Mouse (Mus musculus) embryonic fibroblast, embryonic 13.5 days (primary cell): ENCODE measurements at regions not wholly inside any gene's neighbourhood (a gene's known extent, or its start where the extent isn't known, plus 50 kb on each side); places are given as distances from the start of the nearest gene placed in this dataset.
"Not testable (repeated sequence)": the region's sequence is repeated elsewhere in the genome, so short reads cannot be mapped to it uniquely, and the experiment has no call there.

Source experiments
- H3K27ac ChIP-seq: 2 replicates; pipeline ENCODE4 v1.5.1; 2012; ENCODE audit warnings: low read length, control low read depth, inconsistent platforms; ENCODE audit not compliant: insufficient read depth
- H3K4me1 ChIP-seq: 2 replicates; pipeline ENCODE4 v1.6.1; 2011; ENCODE audit warnings: low read length; ENCODE audit not compliant: control insufficient read depth, insufficient read depth
- H3K4me3 ChIP-seq: 2 replicates; pipeline ENCODE4 v1.5.1; 2011; ENCODE audit warnings: mild to moderate bottlenecking, control low read depth, low read length; ENCODE audit not compliant: insufficient read depth
- CTCF ChIP-seq: IDR thresholded peaks from 2 replicates; pipeline ENCODE4 v1.5.1; 2011; ENCODE audit warnings: mild to moderate bottlenecking, control low read depth, low read length, moderate library complexity, borderline replicate concordance; ENCODE audit not compliant: insufficient read depth
- POLR2A ChIP-seq: IDR thresholded peaks from 2 replicates; pipeline ENCODE4 v1.6.1; 2011; ENCODE audit warnings: low read depth, mild to moderate bottlenecking, control low read depth, low read length, moderate library complexity

- TF ChIP-seq CTCF = no peak
- no peak for TF ChIP-seq POLR2A
- H3K4me3 ChIP-seq = no peak overlapping the region
- no peak overlapping the region for H3K27ac ChIP-seq
- H3K4me1 ChIP-seq = no peaks in the 10 kb centered on the region
Observed at GRCm38 (mm10) chr6:24325215-24325614, 157.3 kb upstream of the Slc13a1 start.

DNA sequence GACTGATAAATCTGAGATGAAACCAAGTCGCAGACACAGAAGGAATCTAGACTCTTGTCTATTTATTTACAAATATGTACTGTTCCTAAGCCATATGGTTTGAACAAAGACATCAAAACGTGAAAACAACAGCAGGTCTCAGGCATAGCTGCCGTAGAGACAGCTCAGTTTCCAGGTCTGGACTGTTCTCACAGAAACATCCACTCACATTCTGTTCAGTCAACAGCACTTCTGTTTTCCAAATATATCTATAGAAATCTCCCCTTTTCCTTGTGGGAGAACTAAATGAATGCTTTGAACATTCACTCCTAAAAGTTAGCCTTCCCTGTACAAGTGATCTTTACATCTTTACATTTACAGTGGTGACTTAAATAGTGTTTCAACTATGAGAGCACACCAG, 156.8 kb upstream of the Slc13a1 start:
- Histone ChIP-seq H3K4me1 (no peaks in the 10 kb centered on the region), H3K4me3 (no peak overlapping the region), H3K27ac (no peak overlapping the region)
- TF ChIP-seq CTCF = no peak
- no peak for TF ChIP-seq POLR2A

DNA sequence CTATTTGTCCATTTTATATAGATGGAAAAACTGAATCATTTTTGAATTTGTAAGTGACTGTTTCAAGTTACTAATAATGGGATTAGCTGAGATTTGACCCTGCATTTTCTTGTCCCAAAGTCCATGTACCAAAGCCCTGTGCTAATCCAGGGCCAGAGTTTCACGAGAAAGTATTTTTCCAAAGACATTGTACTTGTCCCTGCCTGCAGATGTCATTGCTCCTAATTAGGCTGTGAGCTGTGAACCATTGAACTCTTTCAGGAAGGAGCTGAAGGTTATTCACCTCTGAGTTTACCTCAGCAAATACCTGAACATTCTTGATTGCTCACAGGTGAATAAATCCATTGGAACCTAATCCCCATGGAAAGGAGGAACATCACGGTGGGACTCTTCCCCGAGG, 154.5 kb upstream of the Slc13a1 start:
- no peak overlapping the region for H3K4me3 ChIP-seq
- TF ChIP-seq CTCF = no peak
- TF ChIP-seq POLR2A = no peak

GRCm38 (mm10) chr6:24318862-24319261, 151.0 kb upstream of the Slc13a1 start:
- TF ChIP-seq POLR2A = no peak
- TF ChIP-seq CTCF = no peak
- no peak overlapping the region for H3K4me3 ChIP-seq
- no peak overlapping the region for H3K27ac ChIP-seq
- H3K4me1 ChIP-seq = no peaks in the 10 kb centered on the region

More for the DNA sequence above, 154.5 kb upstream of the Slc13a1 start:
- Histone ChIP-seq H3K27ac (no peak overlapping the region), H3K4me1 (no peaks in the 10 kb centered on the region)

- TF ChIP-seq POLR2A (no peak), CTCF (no peak)
- no peak overlapping the region for H3K4me3 ChIP-seq
- H3K27ac ChIP-seq = no peak overlapping the region
- no peaks in the 10 kb centered on the region for H3K4me1 ChIP-seq
Observed at GRCm38 (mm10) chr6:24310675-24311074, 142.8 kb upstream of the Slc13a1 start.

- no peak overlapping the region for H3K27ac ChIP-seq
- H3K4me3 ChIP-seq = no peak overlapping the region
- no peak for TF ChIP-seq CTCF
- TF ChIP-seq POLR2A = no peak
- no peaks in the 10 kb centered on the region for H3K4me1 ChIP-seq
Observed at GRCm38 (mm10) chr6:24309810-24310209, 141.9 kb upstream of the Slc13a1 start.

DNA sequence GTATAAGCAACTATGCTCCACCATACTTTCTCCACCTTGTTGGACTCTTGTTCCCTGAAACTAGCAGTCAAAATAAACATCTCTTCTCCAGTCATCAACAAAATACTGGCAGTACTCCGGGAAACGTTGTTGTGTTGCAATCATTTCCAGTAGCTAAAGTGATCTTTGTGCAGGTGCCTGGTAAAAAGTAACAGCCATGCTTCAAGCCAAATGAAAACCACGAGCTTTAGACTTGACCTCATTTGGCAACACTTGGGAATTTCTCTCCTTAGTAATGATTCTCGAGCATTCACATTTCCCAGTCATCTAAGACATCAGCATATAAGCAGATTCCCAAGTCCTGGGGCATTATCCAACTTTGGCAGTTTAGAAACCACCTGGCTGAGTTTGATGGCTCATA, 133.8 kb upstream of the Slc13a1 start:
- H3K4me3 ChIP-seq = no peak overlapping the region
- H3K27ac ChIP-seq = no peak overlapping the region
- TF ChIP-seq POLR2A (no peak), CTCF (no peak)
- no peaks in the 10 kb centered on the region for H3K4me1 ChIP-seq

- H3K27ac ChIP-seq = no peak overlapping the region
- H3K4me3 ChIP-seq = no peak overlapping the region
- no peak for TF ChIP-seq POLR2A
- no peak for TF ChIP-seq CTCF
- H3K4me1 ChIP-seq = no peaks in the 10 kb centered on the region
Observed at GRCm38 (mm10) chr6:24301146-24301545, 133.3 kb upstream of the Slc13a1 start.

DNA sequence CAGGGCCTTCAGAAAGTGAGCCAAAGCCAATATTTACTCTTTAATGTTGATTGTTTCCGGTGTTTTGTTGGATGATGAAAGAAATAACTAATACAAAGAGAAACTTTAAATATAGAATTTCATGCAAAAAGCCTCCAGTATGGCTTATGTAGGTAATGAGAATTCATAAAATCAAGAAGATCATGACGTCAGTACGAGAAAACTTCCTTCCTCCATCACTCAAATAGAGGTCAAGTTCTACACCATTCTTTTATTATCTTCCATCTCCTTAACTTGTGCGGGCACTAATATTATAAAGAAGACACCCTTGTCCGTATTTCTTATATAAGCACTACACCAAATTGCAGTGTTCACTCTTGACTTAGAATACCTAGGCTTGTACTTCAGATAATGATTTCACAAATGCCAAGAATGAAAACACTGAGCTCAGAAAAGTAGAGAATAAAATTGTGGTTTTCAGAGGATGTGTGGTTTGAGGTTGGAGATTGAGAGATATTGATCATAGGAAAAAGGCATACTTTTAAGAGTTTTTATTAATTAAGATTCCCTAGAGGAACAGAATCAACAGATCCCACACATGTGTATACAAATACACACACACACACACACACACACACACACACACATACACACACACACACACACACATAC, 130.8 kb upstream of the Slc13a1 start:
- Histone ChIP-seq H3K27ac (no peak overlapping the region), H3K4me3 (no peak overlapping the region), H3K4me1 (no peaks in the 10 kb centered on the region)
- TF ChIP-seq CTCF (no peak), POLR2A (no peak)

- not testable (repeated sequence) for H3K27ac ChIP-seq, H3K4me3 ChIP-seq, H3K4me1 ChIP-seq
Observed at GRCm38 (mm10) chr6:24288757-24289156, 120.9 kb upstream of the Slc13a1 start.

DNA sequence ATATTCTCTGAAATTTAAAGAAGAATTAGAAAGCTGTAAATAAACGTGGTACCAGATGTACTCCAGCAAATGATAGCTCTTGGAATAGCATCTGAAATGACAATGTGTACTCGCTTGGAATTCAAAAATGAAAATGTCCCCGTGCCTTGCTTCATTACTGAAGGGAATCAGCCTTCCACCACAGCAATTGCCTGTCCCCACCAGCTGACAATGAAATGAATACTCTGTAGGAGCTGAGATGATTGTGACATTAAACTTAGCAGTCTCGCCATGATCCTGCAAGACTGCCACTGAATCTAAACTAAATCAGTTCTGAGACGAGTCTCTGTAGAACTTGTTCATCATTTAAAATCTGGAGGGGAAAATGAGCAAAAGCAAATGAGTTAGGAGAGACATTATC, 104.9 kb upstream of the Slc13a1 start:
- Histone ChIP-seq H3K4me3 (no peak overlapping the region), H3K4me1 (no peaks in the 10 kb centered on the region), H3K27ac (no peak overlapping the region)
- TF ChIP-seq POLR2A = no peak
- TF ChIP-seq CTCF = no peak
